Mouse (Mus musculus): ENCODE data around the gene Hspa8. TPM values are rescaled to one million over a fixed set of nuclear protein-coding genes. Genes with fewer than 3 reads are reported as not detected.

The Hspa8 gene
- total RNA-seq, 2 experiments from 2014 or later, result 3,454 to 7,940 TPM

DNA sequence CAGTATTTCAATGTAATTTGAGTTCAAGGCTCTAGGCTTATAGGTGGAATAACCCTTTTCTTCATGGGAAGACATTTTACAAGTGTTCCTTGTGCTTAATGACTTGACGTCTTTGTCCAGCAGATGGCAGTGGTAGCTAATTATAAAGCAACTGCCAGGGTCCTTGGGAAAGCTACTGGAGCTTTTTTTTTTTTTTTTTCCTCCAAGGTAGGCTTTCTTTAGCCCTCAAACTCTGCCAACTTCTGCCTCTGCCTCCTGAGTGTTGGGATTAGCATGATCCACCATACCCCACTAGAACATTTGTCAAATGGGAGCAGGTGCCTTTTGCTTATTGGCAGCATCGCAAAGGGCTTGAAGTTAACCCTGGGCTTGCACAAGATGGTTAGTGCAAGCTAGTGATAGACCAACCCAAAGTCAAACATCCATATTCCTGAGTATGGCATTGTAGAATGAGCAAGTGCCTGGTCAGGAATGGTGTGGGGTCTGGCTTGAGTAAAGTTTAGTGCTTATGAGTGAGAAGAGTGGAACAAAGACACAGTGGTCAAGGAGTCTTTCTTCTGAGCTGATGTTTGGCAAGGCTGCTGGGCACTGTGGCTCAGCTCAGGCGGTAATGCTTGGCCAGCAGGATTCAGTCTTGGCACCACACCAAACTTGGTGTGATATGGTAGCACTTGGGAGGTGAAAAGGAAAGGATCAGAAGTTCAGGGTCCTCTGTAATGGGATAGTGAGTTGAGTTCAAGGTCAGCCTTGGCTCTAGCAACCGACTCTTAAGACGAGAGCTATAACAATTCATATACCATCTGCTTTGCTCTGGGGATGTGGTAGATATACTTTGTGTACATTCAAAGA lies 5.9 kb downstream of the Hspa8 start:
- peak; percentile 43 for ATAC-seq (replicated peaks; ENCODE audit: low FRiP score, low TSS enrichment, poor library complexity, severe bottlenecking)

DNA sequence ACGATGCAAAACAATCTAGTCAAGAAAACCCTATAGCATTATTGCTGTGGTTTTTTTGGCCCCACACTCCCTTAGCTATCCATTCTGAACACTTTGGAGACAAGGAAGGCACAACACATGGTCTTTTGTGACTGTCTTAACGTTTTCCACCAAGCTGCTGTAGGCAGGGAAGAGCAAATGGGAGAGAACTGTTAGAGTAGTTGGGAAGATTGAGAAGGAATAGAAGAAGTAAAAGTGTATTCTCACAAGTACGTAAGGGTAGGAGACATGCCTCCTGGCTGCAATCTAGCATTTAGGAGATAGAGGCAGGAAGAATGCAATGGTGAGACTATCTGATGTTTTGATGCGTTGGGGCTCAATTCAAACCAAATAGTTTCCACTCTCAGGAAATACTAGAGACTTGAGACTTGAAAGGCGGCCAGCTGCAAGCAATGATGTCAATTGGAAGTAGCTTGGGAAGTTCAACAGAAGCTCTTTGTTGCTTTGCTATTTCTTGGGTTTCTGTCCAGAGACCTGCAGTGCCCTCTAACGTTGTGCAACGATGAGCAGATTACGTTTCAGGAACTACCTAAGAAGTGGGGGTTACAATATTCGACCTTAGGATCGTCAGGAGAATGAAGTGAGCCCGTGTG lies 6.6 kb downstream of the Hspa8 start:
- peak; percentile 32 for ATAC-seq (replicated peaks; ENCODE audit: low FRiP score, low TSS enrichment, poor library complexity, severe bottlenecking)

DNA sequence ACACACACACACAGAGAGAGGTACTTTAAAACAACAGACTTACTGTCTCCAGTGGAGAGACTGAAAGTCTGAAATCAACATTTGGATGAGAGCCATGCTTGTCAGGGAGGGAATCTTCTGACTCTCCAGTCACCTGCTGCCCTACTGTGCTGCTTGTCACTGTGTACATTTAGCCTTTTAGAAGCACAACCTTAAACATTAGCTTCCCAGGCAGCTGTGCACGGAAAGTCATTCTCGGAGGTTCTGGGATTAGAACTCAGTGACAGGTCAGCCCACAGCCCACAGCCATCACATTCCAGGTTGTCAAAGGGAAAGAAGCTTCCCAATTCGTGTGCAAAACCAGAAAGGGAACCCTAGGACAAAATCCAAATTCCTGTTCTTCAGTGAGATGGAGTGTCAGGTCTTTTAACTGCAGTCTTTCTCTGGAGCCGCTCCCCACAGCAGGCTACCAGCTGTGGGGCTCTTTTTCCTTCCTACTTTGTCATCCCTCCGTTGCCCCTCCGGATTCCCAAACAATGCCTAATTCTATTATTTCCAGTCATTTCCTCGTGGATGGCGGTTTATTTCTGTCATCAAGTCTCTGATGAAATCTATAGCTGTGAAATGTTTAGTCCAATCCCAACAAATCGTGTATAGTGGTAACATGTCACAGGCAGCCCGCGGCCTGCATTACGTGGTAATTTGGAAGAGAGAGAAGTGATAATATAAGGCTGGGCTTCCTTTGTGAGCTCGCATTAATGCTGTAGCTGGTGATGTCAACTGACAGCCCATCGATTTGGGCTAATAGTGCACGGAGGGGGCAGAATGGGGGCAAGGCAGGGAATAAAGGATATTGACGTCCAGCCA lies 7.5 kb downstream of the Hspa8 start:
- peak; percentile 1; the same call in 1 of the 2 replicates for ATAC-seq (replicated peaks; ENCODE audit: low FRiP score, low TSS enrichment, poor library complexity, severe bottlenecking)

DNA sequence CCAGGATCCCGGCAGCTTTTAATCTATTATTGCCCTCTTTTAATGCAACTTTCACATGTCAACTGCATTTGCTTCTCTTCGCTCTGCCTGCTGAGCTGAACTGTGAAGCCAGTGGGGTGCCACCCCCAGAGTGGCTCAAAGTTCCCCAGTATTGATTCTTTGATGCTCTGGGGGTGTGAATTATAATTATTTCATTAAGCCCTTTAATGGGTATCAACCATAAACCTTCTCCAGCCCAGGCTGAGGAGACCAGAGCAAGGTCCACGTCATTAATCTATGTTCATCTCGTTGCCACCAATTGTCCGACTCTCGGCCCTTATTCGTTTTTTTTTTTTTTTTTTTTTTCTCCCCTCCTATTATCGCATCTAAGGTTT lies 8.1 kb downstream of the Hspa8 start:
- ATAC-seq (replicated peaks; ENCODE audit: low FRiP score, low TSS enrichment, poor library complexity, severe bottlenecking), result no peak

DNA sequence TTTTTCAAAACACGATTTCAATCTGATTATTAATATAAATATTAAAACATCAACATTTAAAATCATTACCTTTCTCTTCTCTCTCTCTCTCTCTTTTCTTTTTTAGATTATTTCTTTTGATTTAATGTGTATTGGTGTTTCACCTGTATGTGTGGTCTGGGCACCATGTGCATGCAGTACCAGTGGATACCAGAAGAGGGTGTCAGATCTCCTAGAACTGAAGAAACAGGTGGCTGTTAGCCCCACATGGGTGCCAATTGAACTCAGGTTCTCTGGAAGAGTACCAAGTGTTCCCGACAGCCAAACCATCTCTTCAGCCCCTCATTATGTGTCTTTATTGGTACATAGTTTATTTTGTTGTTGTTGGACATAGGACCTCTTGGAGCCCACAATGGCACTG lies 11.1 kb downstream of the Hspa8 start:
- no peak for ATAC-seq (replicated peaks; ENCODE audit: low FRiP score, low TSS enrichment, poor library complexity, severe bottlenecking)

DNA sequence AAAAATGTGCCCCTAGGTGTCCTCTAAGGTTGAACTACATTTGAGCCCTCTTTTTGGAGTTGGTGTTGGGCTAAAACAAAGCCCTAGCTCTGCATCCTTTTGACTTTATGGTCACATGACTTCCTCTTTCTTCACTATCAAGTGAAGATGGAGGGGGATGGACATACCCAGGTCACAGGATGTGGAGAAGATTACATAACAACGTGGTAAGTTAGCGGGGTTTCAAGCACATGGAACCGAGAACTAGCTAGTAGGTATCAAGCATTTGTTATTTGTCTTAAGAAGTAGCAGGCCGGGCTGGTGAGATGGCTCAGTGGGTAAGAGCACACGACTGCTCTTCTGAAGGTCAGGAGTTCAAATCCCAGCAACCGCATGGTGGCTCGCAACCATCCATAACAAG lies 13.3 kb downstream of the Hspa8 start:
- ATAC-seq (replicated peaks; ENCODE audit: low FRiP score, low TSS enrichment, poor library complexity, severe bottlenecking), result no peak

DNA sequence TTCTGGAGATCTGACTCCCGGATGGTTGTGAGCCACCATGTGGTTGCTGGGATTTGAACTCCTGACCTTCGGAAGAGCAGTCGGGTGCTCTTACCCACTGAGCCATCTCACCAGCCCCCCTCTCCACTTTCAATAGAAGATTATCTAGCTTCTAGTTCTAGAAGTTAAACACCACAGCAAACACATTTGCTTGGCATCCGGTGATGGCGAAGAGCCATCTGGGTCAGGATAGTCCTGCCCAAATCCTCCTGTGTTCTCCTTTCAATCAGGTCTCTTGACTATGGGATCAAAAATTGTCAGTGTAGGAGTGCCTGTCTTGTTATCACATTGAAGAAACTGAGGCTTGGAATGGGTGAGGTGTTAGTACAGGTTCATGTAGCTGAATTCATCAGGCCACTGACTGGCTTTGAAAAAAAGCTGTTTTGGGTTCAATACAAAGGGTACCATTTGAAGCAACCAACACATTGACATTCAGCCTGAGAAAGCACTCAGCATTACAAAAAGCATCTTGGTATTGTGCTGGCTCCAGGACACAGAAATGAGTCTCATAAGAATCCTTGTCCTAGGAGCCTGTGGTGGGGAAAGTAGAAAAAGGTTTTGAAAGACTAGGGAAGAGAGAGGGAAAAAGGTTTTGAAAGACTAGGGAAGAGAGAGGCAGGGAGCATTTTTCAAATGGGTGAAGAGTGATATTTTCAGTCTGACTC lies 16.7 kb downstream of the Hspa8 start:
- no peak for ATAC-seq (replicated peaks; ENCODE audit: low FRiP score, low TSS enrichment, poor library complexity, severe bottlenecking)

DNA sequence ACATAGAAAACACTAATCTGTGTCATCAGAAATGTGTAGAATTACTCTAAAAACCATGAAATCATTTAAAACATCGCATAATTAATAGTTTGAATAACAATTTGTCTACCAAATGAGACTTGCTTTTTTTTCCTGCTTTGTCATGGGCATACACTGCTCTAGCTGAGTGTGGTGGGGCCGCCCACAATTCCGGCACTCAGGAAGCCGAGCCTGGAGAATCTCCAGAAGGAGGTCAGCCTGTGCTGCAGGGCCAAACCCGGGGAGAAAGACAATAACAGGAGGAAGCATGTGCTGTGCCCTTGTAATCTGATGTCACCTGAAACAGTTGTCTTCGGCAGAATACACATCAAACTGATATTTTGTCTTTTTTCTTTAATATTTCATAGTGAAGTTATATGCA lies 24.8 kb downstream of the Hspa8 start:
- no peak for ATAC-seq (replicated peaks; ENCODE audit: low FRiP score, low TSS enrichment, poor library complexity, severe bottlenecking)

DNA sequence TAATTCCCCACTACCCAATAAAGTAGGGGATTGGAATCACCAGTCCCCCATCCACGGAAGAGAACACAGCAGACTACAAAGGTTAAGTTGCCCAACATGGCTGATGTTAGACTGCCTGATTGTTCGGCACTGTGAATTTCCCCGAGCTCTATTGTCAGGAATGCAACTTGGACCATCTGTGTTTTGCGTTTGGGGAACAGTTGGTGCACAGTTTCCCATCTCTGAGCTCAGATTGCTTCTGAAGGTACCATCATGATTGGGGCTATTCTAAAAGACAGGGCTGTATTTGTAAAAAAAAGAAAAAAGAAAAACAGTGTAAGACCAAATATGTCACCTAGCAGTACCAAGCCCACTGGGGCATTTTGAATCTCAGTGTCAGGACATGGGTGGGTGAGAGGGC lies 26.6 kb downstream of the Hspa8 start:
- no peak for ATAC-seq (replicated peaks; ENCODE audit: low FRiP score, low TSS enrichment, poor library complexity, severe bottlenecking)

DNA sequence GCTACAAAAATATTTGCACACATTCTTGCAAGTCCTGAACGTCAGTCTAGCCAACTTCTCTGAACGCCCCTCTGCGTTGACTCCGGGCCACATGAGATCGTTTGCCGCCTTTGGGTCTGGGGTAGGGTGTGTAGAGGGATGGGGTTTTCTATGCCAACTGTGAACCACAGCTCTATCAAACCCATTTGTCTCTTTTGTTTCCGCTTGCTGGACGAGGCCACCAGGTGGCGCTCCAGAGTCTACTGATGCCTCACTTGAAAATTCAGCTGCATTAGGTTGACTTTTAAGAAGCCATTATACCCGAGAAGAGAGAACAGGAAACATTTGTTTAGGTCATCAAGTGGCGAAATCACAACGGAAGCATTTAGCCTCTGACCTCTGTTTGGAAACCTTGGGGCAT lies 33.8 kb downstream of the Hspa8 start:
- peak; percentile 55; the same call in 1 of the 2 replicates for ATAC-seq (replicated peaks; ENCODE audit: low FRiP score, low TSS enrichment, poor library complexity, severe bottlenecking)

DNA sequence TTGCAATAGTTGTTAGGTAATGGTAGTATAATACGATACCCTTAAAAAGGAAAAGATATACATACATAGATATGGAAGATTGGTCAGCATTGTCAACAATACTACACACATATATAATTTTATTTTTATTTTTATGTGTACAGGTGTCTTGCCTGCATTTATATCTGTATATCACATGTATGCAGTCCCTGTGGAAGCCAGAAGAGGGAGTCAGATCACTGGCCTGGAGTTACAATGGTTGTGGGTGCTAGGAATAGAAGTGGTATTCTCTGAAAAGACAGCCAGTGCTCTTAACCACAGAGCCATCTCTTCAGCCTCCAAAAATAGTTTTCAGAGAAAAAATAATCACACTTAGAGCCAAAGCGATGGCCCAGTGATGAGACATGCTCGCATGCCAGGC lies 35.9 kb downstream of the Hspa8 start:
- no peak for ATAC-seq (replicated peaks; ENCODE audit: low FRiP score, low TSS enrichment, poor library complexity, severe bottlenecking)

DNA sequence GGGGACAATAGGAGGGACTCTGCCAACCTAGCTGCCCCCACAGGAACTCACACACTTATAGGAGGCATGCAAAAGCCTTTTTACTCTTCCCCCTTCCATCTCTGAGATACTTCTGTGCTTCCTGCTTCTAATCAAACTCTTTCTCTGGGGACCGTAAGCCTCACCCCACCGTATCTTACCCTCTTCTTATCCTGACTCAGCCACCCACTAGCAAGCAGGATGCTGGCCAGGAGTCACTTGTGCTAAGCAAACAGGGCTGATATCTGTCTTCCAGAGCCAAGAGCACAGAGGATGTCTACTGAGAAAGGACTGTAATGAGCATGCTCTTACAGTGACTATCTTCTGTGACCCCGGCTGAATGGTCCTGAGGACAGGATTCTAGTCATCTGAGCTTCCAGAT lies 38.9 kb downstream of the Hspa8 start:
- ATAC-seq (replicated peaks; ENCODE audit: low FRiP score, low TSS enrichment, poor library complexity, severe bottlenecking), result no peak

DNA sequence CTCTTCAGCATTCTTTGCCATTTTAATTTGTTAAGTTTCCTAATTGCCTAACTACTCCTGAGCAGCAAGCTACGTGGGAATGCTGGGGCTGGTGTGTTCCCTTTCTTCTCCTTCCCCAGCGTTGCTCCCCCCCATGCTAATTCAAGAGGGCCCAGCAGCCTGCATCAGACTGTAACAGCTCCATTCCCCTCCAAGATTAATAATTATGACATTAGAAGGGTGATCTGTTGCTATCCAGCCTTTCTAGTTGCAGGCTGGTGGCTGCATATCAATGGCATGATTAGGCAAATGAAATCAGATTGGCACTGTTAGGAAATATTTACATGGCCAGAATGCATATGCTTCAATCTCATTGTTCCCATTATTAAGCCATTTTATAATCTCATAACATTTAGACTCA lies 50.7 kb downstream of the Hspa8 start:
- ATAC-seq (replicated peaks; ENCODE audit: low FRiP score, low TSS enrichment, poor library complexity, severe bottlenecking), result no peak

DNA sequence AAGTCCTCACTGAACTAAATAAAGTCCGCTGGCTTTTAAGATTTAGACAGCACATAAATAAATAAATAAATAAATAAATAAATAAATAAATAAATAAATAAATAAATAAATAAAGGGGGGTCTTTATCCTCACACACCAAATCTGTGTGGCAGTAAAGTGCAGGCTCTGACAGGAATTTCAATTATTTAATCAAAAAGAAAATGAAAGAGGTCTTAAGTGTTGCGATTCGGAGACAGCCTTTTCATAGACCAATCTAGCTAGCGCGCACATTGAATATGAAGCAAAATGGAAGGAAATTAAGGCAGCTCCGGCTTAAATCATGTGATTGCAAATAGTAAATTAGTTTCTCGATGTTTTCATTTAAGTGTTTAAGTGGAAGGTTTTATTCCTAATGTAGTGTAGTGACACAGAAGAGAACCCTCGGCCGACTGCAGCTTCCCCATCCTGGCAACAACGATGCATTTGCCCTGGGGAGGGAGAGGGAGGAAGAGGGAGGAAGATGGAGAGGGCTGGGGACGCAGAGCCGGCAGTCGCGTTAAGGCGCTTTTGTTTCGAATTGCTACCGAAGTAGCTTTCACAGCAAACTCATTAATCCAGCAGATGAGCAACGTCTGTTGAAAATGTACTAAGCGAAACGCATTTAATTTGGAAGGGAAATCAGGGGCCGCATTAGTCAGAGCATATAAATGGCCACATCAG lies 57.8 kb downstream of the Hspa8 start:
- no peak for ATAC-seq (replicated peaks; ENCODE audit: low FRiP score, low TSS enrichment, poor library complexity, severe bottlenecking)

DNA sequence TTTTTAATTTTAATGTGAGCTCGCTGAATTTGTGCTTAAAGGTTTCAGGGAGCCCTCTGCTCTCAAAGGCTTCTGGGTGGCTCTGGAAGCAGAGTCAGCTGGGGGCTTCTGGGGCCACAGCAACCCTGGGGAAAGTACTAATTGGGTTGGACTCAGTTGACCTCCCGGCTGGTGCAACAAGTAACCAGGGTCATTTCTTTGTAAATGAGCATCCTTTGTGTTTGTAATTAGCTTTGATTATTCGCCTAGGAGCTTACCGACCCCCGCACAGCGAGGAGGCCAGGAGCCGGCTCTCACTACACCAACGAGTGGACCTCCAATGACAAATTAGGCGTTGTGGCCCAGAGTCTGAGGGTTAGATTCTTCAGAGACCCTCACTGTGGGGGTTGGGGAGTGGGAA lies 58.4 kb downstream of the Hspa8 start:
- ATAC-seq (replicated peaks; ENCODE audit: low FRiP score, low TSS enrichment, poor library complexity, severe bottlenecking), result no peak

Measured in megakaryocyte-erythroid progenitor cell, adult 5-6 weeks (primary cell).